Mouse (Mus musculus): ENCODE measurements around the gene Rcc1.
"Not testable (repeated sequence)": the region's sequence is repeated elsewhere in the genome, so short reads cannot be mapped to it uniquely, and the experiment has no call there.

Gene Rcc1

DNA sequence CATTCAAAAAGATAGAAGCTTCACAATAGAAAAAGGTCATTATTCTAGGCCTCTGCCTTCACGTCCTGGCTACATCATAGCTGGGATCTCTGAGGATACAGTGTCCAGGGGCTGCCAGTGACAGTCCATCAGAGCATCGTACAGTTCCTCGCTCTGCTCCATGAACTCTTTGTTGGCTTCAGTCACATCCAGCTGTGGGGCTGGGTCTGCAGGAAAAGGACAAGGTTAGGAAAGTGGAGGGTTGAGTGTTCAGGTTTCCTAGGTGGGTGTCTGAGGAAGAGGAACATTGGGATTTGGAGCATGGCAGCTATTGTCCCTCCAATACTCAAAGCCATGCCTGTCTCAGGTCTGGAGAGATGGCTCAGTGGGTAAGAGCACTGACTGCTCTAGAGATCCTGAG, 41.6 kb downstream of the Rcc1 start:
- DNase-seq, result no peak

DNA sequence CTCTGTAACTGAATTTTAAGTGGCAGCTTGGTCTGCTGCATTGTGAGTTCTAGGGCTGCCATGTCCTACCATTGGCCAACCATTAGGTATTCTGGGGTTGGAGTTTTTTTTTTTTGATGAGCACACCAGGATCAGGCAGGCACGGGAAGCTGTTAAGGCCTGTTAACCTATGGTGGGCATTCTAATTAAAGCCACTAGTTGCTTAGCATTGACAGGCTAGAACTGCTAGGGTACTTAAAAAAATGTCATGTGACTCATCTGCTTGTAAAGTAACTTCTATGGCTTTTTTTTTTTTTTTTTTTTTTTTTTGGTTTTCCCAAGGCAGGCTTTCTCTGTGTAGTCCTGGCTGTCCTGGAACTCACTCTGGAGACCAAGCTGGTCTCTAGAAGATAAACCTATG, 42.2 kb downstream of the Rcc1 start:
- no peak for DNase-seq

DNA sequence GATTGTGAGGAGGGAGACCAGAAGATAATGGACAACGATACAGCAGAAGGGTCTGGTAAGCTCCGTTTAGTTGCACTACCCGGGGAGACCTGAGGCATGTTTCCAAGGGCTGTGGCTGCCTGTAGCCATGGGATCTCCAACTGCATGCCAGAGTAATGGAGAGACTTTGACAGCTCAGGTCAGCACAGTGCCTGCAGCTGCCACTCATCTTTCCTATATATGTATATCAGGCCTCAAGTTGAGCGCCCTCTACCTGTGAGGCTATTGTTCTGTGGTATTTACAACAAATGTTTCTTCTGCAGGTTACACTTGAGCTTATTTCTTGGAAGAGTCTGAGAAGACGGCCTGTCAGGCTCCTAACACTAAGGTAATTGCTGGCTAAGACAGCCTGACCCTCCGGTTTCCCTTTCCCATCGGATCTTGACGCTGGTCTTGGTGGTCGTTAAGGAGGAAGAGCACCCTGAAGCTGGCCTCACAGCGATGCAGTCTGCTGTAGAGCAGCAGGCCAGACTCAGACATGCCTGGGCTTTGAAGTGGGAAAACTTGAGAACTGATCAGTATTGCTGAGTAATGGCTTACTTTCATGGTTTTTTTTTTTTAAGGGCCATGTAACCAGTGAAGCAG, 43.4 kb downstream of the Rcc1 start:
- DNase-seq, result peak; percentile 48

DNA sequence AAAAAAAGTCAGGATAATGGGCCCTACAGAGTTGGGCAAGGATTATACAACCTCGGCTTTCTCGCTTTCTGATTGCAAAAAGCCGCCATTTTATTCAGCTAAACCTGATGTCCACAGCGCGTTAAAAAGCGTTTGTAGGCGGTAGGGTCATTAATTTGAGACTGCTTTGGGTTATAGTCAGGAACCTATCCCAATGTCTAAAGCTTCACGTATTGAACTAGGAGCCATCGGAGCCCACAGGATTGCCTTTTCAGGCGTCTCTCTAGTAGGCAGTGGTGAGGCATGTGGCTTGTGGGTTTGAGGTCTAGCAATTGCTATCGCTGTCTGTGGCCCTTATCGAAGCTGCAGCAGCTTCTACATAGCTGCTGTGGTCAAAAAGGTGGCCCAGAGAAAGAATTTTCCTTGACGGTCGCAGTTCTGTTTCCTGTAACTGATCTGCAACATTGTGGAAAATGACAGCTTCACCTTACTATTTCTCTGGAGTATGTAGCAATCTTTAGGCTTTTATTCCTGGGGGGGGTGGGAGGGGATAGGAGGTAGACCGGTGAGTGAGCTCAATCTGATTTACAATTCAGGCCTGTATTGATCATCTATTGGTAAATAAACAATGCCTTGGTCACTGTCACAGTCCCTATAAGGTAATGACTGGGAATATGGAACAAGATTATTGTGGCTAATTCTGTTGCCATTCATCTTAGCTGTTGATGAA, 44.1 kb downstream of the Rcc1 start:
- no peak for DNase-seq

DNA sequence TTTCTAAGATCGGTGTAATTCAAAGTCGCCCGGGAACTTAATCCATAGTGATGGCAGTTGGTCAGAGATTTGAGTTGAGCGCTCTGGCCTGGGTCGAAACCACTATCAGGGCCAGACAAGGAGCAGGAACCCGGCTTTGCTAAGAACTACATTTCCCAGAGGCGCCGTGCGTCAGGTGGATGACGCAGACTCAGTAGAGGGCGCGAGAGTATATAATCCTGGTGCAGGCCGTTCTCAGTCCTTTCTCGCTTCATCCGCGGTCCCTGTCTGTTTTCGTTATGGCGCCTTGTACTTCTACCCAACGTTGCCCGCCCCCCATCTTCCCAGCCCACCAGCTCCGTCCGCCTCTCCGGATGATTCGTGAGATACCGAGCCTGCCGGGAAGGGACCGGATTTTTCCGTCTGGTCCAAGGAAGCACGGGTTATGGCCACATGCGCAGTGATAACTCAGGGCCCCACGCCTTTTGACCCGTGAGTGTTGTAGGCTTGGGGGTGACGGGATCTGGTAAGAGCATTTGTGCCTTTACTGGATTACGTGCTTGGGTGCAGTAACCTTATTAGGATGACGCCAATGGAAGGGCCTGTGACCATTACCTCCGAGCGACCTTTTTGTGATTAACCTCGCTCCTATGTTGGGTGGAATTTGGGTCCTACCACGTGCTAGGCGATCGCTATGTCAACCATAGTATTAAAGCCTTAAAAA, 44.8 kb downstream of the Rcc1 start:
- peak; percentile 92 for DNase-seq

DNA sequence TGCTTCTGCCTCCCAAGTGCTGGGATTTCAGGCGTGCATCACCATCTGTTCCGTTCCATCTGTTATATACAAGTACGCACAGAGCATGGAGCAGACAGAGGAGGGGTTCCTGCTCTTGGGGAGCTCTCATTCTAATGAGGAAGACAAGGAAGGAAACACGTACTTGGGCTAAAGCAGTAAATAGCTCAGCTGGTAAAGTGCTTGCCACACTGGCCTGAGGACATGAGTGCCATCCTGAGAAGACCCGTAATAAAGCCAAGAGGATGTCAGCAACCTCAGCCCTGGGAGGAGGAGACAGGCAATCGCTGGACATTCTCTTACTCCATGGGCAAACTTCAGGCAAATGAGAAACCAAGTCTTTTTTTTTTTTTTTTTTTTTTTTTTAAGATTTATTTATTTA, 47.4 kb downstream of the Rcc1 start:
- DNase-seq, result no peak

DNA sequence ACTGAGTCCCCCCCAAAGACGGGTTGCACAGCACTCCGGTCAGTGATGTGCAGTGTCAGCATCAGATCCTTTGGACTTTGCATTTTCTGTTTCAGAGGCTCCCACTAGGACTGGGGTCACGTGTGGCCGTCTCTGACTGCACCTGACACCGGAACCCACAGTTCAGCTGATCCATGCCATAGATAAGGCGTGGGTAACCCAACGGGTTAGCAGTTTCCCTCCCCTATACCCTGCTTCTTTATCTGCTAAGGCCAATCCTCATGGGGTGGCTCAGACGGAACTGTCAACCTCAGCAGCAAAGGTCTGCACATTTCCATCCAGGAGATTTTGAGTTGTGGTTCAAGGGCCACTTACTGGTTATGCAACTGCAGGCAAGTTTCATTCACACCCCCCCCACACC, 48.1 kb downstream of the Rcc1 start:
- no peak for DNase-seq

DNA sequence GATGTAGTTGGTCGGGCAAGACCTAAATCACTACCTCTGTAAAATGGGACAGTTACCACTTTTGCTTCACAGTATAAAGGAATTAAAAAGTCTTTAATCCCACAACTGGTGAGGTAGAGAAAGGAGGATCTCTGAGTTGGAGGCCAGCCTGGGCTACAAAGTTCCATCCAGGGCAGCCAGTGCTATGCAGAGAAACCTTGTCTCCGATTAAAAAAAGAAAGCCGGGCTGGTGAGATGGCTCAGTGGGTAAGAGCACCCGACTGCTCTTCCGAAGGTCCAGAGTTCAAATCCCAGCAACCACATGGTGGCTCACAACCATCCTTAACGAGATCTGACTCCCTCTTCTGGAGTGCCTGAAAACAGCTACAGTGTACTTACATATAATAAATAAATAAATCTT, 49.9 kb downstream of the Rcc1 start:
- DNase-seq, result not testable (repeated sequence)

DNA sequence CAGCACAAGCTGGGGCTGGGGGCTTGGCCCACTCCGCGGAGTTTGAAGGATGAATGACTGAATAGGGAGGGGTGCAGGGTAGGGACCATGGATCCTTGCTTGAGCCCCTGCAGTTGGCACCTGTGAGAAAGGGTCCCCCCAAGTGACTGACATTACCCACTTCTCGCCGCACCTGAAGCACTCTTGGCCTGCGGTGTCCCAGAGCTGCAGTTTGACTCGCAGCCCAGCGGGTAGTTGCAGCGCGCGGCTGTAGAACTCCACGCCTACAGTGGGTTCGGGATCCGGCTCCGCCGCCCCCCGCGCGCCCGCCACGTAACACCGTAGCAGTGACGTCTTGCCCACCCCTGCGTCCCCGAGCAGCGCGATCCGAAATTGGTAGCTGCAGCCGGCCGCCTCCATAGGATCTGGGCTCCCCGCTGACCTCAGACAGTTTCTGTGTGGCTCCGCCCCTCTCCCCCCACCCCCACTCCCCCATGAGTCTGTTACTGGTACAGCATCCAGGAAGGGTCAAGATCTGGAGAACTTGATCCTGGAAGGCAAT, 50.4 kb downstream of the Rcc1 start, which contains the start of gene Rab42:
Rab42 (minus strand) TSS at position 447 of the 541 bp plus-strand sequence.
- no peak for DNase-seq

DNA sequence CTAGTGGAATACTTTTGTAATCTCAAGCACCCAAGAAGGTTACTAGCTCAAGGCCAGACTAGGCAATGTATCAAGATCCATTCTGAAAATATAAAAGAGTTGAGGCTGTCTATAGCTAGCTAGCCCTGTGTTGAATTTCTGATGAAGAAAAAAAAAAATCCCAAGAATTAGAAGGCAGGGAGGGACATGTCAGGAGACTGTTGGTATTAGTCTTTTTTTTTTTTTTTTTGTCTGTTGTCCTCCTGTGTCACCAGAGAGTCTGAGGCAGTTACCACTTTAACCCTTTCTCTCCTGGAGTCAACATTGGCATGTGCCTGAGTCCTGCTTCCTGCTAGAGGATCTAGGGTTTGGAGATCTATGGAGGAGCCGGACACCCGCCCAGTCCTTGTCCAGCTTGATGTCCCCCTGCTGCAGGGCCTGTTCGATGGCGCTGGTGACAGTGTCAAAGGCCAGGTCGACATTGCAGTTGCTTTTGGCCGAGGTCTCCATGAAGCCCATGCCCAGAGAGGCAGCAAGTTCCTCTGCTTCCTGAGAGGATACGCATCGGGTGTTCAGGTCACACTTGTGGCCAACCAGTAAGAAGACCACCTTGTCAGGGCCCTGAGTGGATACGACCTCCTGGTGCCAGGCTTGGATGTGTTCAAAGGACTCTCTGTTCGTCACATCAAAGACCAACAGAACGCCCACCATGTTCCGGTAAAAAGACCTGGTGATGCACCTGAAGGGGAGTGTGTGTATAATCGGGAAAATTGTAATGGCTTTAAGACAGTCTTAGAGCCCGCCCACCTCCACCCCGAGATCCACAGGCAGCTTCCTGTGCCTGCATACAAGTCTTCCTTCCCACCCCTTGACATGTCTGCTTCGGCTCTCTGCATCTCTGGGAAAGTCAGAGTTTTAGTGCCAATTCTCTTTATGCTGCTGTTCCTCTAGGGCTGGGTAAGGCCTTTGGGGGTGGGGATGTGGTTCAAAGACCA, 51.2 kb downstream of the Rcc1 start:
- no peak for DNase-seq

DNA sequence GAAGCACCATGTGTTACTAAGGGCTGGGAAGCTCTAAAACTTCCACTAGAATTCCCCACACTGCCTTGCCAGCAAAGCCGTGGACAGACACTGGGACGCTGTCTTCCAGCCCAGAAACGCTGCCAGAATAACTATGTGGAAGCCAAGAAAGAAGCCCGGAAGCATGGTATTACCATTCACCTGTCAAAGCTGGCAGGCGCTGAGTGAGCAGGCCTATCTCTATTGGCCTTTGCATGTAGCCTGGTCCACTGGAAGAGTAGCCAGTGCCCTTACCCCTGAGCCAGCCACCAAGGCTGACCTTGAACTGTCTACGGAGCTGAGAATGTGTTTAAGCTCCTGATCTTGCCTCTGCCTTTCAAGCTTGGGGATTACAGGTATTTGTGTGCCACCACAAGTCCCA, 51.9 kb downstream of the Rcc1 start:
- DNase-seq, result no peak

DNA sequence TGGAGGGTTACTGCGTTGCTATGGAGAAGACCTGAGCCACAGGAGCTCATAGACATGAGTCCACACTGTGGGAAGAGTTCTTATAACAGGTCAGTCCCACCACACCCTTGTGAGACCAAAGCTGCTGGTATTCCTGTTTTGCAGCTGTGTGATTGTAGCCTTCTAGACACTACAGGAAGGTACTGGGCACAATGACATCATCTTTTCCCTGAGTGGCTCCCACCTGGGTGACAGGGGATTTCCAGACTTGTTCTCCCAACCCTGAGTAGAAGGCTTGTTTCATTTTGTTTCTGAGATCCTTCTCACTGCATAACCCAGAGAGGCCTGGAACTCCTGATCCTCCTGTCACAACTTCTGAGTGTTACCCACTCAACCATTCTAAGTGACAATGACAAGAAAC, 53.6 kb downstream of the Rcc1 start:
- no peak for DNase-seq

DNA sequence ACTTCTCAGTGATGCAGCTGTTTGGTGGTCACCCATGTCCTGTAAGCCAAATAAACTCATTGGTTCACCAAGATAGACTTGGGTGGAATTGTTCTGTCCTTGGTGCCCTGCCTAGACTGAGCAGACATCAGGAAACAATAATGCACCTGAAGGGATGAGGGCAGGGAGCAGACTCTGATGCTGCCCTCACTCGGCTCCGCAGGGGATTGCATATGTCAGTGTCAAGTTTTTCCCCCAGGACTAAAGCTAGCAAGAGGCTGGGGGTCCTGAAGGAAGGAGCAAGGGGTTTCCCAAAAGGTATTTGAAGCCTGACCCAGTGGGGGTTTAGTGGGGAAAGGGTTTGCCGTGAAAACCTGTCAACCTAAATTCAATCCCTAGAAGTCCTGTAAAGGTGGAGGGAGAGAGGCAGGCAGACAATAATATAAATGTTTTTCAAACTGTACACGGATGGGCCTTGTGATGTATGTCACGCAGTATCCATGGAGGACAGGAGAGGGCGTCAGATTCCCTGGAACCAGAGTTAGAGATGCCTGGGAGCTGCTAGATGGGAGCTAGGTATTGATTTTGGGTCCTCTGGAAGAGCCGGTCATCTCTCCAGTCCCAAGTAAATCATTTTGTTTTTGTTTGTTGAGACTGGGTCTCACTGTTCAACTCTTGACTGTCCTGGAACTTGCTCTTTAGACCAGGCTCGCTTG, 57.6 kb downstream of the Rcc1 start:
- DNase-seq, result no peak

DNA sequence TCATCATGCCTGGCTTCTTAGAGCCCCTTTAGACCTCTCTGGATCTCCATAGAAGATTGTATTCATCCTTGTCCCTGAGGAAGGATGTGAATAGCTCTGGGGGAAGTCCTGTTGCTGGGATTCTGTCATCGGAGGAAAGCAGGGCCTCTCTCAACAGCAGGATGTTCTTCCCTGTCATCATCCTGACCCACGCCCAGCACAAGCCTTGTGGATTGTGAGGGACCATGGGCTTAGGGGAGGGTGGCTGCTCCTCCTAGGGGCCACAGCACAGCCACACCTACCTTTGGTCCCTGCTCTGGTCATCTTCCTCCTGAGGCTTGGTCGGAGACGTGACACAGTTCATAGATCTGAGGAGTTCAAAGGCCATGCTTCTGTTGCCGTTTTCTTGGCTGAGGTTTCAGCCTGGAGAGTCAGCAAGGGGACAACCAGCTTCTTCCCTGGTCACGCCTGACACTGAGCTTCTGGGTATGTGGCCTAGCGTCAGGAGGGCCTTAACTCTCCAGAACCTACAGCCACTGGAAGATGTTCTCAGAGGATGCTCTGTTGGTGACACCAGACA, 59.6 kb downstream of the Rcc1 start:
- DNase-seq, result no peak

DNA sequence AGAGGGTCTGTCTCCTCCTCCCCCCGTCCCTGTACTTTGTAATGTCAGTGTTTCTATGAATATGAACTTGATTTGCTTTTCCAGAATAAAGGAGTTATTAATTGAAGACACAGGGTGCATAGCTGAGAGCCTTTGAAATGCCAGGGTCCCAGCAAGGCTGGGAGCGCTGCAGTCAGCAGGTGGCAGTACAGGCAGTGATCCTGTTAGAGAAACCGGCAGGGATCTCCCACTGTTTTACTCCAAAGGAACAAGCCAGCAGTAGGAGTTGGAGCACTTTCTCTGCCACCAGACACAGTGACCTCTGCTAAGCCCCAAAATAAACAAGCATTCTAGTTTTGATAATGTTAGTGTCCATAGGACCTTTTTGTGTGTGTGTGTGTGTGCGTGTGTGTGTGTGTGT, 60.4 kb downstream of the Rcc1 start:
- no peak for DNase-seq

DNA sequence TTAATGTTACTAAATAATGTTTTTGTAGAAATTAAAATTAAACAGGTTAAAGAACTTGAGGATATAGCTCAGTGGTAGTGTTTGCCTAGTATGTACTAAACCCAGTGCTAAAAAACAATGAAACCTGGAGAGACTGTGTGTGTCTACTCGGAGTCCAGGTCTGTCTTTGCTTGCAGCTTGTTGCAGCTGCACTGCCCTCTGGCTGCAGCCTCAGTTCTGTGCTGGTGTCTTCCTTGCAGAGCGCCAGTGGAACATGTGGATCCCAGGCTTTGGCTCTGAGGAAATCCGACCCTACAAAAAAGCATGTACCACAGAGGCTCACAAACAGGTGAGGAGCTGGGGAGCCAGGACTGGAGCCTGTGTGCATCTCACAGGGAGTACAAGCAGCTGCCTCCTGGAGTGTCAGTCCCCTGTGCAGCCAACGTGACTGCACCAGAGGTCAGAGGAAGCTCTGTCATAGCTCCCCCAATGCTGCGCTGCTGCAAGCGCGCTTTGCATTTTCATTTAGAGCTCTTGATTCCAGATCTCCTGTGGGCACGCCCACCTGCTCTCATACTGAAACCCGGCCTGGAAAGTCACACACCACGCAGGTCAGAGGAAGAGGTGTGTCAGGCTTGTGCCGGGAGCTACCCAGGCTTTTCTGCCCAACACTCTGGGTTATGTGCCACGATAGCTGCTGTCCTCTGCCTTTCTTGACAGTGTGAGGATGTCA, 61.6 kb downstream of the Rcc1 start:
- DNase-seq, result no peak

DNA sequence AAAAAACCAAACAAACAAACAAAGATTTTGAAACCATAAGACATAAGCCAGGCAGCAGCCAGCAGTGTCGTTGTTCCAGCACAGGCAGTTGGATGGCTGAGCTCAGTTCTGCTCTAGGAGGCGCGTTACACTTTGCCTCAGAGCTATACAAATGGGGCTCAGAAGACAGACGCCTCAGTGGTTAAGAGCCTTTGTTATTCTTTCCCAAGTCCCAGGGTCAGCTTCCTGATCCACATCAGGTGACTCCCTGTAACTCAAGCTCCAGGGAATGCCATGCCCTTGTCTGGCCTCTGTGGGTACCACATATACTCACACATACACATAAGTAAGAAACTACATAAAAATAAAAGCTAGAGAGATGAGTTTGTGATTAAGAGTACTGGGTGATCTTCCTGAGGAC, 62.3 kb downstream of the Rcc1 start:
- no peak for DNase-seq

DNA sequence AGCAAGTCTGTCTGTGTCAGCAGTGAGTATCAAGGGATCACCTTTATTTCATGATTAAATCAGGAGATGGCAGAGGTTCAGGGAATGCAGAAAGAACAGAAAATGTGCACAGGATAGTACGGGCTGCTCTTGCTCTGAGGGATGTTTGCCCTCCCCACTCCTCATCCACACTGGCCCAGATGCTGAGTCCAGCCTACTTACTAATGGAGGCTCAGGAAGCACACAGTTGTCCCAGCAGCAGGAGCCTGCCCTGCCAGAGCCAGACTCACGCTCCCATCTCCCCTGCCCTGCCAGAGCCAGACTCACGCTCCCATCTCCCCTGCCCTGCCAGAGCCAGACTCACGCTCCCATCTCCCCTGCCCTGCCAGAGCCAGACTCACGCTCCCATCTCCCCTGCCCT, 64.6 kb downstream of the Rcc1 start:
- DNase-seq, result not testable (repeated sequence)

Measured in cerebellum, adult 9-10 months (tissue).